Mouse (Mus musculus) heart, embryonic 14.5 days (tissue): ENCODE results near the gene Col11a2. TPM values are rescaled to one million over a fixed set of nuclear protein-coding genes. Genes with fewer than 3 reads are reported as not detected.
"Not testable (repeated sequence)": the region's sequence is repeated elsewhere in the genome, so short reads cannot be mapped to it uniquely, and the experiment has no call there.

Experiments used
- ATAC-seq: fragments of 200-750 bp; cut with Nextera tagmentation; 2 replicates; pipeline ENCODE4 v1.8.0; 2017; ENCODE audit warnings: low read depth, moderate TSS enrichment; ENCODE audit not compliant: insufficient number of reproducible peaks, insufficient read depth, low FRiP score
- H3K27ac ChIP-seq, 2 experiments: fragments of 200-500 bp in 1 of 2; fragments of 300-500 bp in 1 of 2; sonication (generic) in 1 of 2; replicated peaks in 1 of 2; 2 replicates each; pipeline ENCODE4 v1.5.1; 2012 to 2014; ENCODE audit warnings: low read depth in 2 of 2, low read length in 2 of 2, control low read depth in 1 of 2, mild to moderate bottlenecking in 1 of 2, mixed read lengths in 1 of 2; ENCODE audit not compliant: control insufficient read depth in 1 of 2, insufficient read depth in 1 of 2
- H3K27me3 ChIP-seq: fragments of 300-500 bp; sonication (generic); 2 replicates; pipeline ENCODE4 v1.6.1; 2014; ENCODE audit warnings: mild to moderate bottlenecking, low read length, control low read depth; ENCODE audit not compliant: control insufficient read depth, insufficient read depth
- H3K36me3 ChIP-seq: fragments of 300-500 bp; sonication (generic); 2 replicates; pipeline ENCODE4 v1.6.1; 2014; ENCODE audit warnings: mild to moderate bottlenecking, control low read depth, low read length, mixed read lengths; ENCODE audit not compliant: control insufficient read depth, insufficient read depth
- H3K4me1 ChIP-seq, 2 experiments: fragments of 200-500 bp in 1 of 2; fragments of 300-500 bp in 1 of 2; sonication (generic) in 1 of 2; 2 replicates each; pipeline ENCODE4 v1.6.1; 2012 to 2014; ENCODE audit warnings: low read length in 2 of 2, control low read depth in 1 of 2, mixed read lengths in 1 of 2; ENCODE audit not compliant: control insufficient read depth in 2 of 2, insufficient read depth in 2 of 2
- H3K4me2 ChIP-seq: fragments of 300-500 bp; sonication (generic); 2 replicates; pipeline ENCODE4 v1.6.1; 2014; ENCODE audit warnings: mild to moderate bottlenecking, low read length
- H3K4me3 ChIP-seq, 2 experiments: fragments of 200-500 bp in 1 of 2; fragments of 300-500 bp in 1 of 2; sonication (generic) in 1 of 2; 2 replicates each; pipeline ENCODE4 v1.5.1; 2012 to 2014; ENCODE audit warnings: low read length in 2 of 2, mild to moderate bottlenecking in 2 of 2, control low read depth in 1 of 2, low read depth in 1 of 2, moderate library complexity in 1 of 2; ENCODE audit not compliant: control insufficient read depth in 1 of 2, insufficient read depth in 1 of 2
- H3K9ac ChIP-seq: fragments of 300-500 bp; sonication (generic); 2 replicates; pipeline ENCODE4 v1.6.1; 2014; ENCODE audit warnings: mild to moderate bottlenecking, low read length
- H3K9me3 ChIP-seq: fragments of 300-500 bp; sonication (generic); 2 replicates; pipeline ENCODE4 v1.6.1; 2016; ENCODE audit warnings: low read length, control low read depth; ENCODE audit not compliant: control insufficient read depth
- WGBS: fragments of 180-500 bp; shearing (Covaris S2); extraction: QIAGEN DNeasy Blood & Tissue Kit; methylation state at CpG from one replicate; pipeline ENCODE4 v1.1.7; 2014; 5-methylcytosine and 5-hydroxymethylcytosine counted together
- polyA plus RNA-seq: library from polyadenylated mRNA; unstranded; fragments of >200 nt; fragmentation: Nextera tagmentation; extraction: Ambion mirVana; gene quantifications from 2 replicates; pipeline ENCODE4 v1.2.1, GENCODE M21; 2014

Col11a2 gene
- polyA plus RNA-seq, 1 experiment from 2014 or later = 0.51 TPM

GRCm38 (mm10) chr17:34000150-34000537 is 39.1 kb upstream of the Col11a2 start, which contains the start of gene H2-K1:
Gene H2-K1, minus strand, starts transcription at chr17:34000347.
- H3K4me1 ChIP-seq = peaks cover 0 to 2% of the 10 kb centered on the region in 2 experiments; a peak in 1 of 4 replicates
- H3K36me3 ChIP-seq = no peaks in the 10 kb centered on the region
- H3K27me3 ChIP-seq = peaks cover 20% of the 10 kb centered on the region
- peak within 1 kb of the TSS; percentile 70 for H3K9ac ChIP-seq
- H3K9me3 ChIP-seq = no peaks in the 10 kb centered on the region
- peak within 1 kb of the TSS; percentile 63 to 67 for H3K4me3 ChIP-seq
- H3K4me2 ChIP-seq = peak within 1 kb of the TSS; percentile 100
- ATAC-seq = peak; percentile 69; the same call in 1 of the 2 replicates
- WGBS = under 1% methylated on average over 30 of the region's 30 CpGs
- no peak within 1 kb of the TSS for H3K27ac ChIP-seq

GRCm38 (mm10) chr17:34000796-34001195 is 38.4 kb upstream of the Col11a2 start:
- H3K4me2 ChIP-seq, ATAC-seq, H3K36me3 ChIP-seq, H3K9ac ChIP-seq, H3K4me1 ChIP-seq, H3K27ac ChIP-seq, H3K9me3 ChIP-seq, H3K4me3 ChIP-seq: not testable (repeated sequence)
- peaks cover 20% of the 10 kb centered on the region for H3K27me3 ChIP-seq
- WGBS = 36% methylated on average over 2 of the region's 2 CpGs

GRCm38 (mm10) chr17:34003426-34003825 is 35.8 kb upstream of the Col11a2 start:
- no peak for ATAC-seq
- peaks cover 4% of the 10 kb centered on the region; the same call in 1 of the 2 replicates for H3K9me3 ChIP-seq
- H3K27me3 ChIP-seq = peaks cover 20% of the 10 kb centered on the region
- no peak overlapping the region for H3K27ac ChIP-seq
- H3K4me1 ChIP-seq = peaks cover 0 to 2% of the 10 kb centered on the region in 2 experiments; a peak in 1 of 4 replicates
- no peaks in the 10 kb centered on the region for H3K36me3 ChIP-seq
- no peak overlapping the region for H3K4me3 ChIP-seq
- 5% methylated on average over 5 of the region's 5 CpGs for WGBS
- H3K4me2 ChIP-seq = no peak overlapping the region
- H3K9ac ChIP-seq = no peak overlapping the region

GRCm38 (mm10) chr17:34006570-34006969 is 32.7 kb upstream of the Col11a2 start:
- Histone ChIP-seq H3K4me2 (no peak overlapping the region), H3K36me3 (no peaks in the 10 kb centered on the region), H3K4me3 (no peak overlapping the region), H3K27ac (no peak overlapping the region), H3K4me1 (no peaks in the 10 kb centered on the region), H3K27me3 (peaks cover 4% of the 10 kb centered on the region; the same call in 1 of the 2 replicates), H3K9ac (no peak overlapping the region), H3K9me3 (peaks cover 4% of the 10 kb centered on the region; the same call in 1 of the 2 replicates)
- 37% methylated on average over 2 of the region's 2 CpGs for WGBS
- no peak for ATAC-seq

GRCm38 (mm10) chr17:34010156-34010555 is 29.1 kb upstream of the Col11a2 start:
- Histone ChIP-seq H3K4me3 (no peak overlapping the region), H3K9ac (no peak overlapping the region), H3K27ac (no peak overlapping the region), H3K9me3 (peaks cover 4% of the 10 kb centered on the region; the same call in 1 of the 2 replicates), H3K36me3 (no peaks in the 10 kb centered on the region), H3K4me1 (no peaks in the 10 kb centered on the region), H3K27me3 (no peaks in the 10 kb centered on the region), H3K4me2 (no peak overlapping the region)
- 53% methylated on average over 5 of the region's 5 CpGs for WGBS
- no peak for ATAC-seq

GRCm38 (mm10) chr17:34013436-34013835 is 25.8 kb upstream of the Col11a2 start:
- Histone ChIP-seq H3K27ac (no peak overlapping the region), H3K4me1 (no peaks in the 10 kb centered on the region), H3K27me3 (no peaks in the 10 kb centered on the region), H3K36me3 (no peaks in the 10 kb centered on the region), H3K9me3 (no peaks in the 10 kb centered on the region), H3K4me3 (no peak overlapping the region), H3K9ac (no peak overlapping the region), H3K4me2 (no peak overlapping the region)
- ATAC-seq = no peak
- WGBS = 91% methylated on average over 8 of the region's 8 CpGs

- no peak overlapping the region for H3K9ac ChIP-seq
- H3K27me3 ChIP-seq = no peaks in the 10 kb centered on the region
- H3K4me1 ChIP-seq = peaks cover 4 to 19% of the 10 kb centered on the region in 2 experiments
- H3K4me3 ChIP-seq = no peak overlapping the region
- WGBS = 93% methylated on average over 23 of the region's 23 CpGs
- no peak overlapping the region for H3K27ac ChIP-seq
- no peak for ATAC-seq
- H3K9me3 ChIP-seq = peaks cover 2% of the 10 kb centered on the region; the same call in 1 of the 2 replicates
- H3K4me2 ChIP-seq = no peak overlapping the region
- peaks cover 24% of the 10 kb centered on the region for H3K36me3 ChIP-seq
Measured at GRCm38 (mm10) chr17:34021539-34022413, 17.5 kb upstream of the Col11a2 start.
